Mouse (Mus musculus): ENCODE results near the gene Gm47985. TPM values are rescaled to one million over a fixed set of nuclear protein-coding genes. Genes with fewer than 3 reads are reported as not detected.
"Not testable (repeated sequence)": the region's sequence is repeated elsewhere in the genome, so short reads cannot be mapped to it uniquely, and the experiment has no call there.

The Gm47985 gene
- total RNA-seq, 2 experiments from 2014 or later: 0.16 TPM; not detected in 1

DNA sequence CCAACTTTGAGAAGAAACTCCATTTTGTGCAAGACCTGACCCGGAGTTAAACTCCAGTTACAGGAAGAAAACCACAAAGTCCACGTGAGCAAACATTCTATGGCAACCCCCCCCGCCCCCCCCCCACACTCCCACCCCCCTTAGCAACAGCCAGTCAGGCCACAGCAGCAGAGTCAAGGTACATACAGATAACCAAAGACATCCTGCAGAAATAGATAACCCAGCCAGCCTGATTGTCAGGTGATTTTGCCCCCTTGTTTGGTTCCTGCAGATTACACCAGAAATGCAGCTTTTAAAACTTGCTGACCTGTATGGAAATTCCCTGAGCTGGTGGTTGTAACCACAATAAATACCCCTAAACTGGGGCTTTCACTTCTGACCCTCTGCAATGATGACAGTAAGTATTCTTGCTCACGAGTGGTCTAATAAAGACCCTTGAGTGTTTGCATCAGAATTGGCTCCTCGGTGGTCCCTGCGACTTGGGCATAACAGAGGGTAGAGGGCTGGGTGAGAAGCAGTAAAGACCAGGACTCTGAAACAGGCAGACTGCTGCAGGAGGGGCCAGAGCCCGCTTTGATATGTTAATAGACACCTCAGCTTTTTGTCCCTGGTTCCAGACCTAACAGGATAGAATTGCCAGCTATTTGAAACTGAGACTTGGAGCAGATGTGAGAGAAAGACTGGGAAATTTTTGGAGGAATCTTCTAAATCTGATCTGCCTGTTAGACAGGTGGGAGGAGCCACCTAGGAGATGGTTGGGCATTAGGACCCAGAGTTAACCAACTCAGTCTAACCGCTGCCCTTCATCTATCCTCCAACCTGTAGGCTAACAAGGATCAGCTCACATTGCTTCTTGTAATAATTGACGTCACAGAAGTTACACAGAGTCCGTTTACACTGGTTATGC is 5.1 kb upstream of the Gm47985 start:
- DNase-seq: no peak

DNA sequence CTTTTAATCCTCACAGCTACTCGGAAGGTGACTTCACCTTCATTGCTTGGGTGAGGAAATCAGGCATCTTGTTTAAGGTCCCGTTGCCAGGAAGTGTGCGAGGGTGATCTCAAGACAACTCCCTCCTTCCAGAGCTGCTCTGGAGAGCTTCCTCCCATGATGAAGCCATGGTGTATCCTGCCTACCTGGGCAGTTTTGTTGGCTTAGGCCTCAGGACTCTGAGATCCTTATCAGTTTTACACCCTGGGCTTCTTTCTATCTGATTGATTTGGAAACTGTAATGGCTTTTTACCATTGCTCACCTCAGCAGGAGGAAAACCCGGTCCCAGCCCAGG is 4.4 kb upstream of the Gm47985 start:
- no peak for DNase-seq

- DNase-seq: no peak
Measured at GRCm38 (mm10) chr1:151178505-151179083, 3.7 kb upstream of the Gm47985 start.

- no peak for DNase-seq
Measured at GRCm38 (mm10) chr1:151180167-151180566, 2.2 kb upstream of the Gm47985 start.

- not testable (repeated sequence) for DNase-seq
Measured at GRCm38 (mm10) chr1:151186186-151186585, 3.8 kb downstream of the Gm47985 start.

GRCm38 (mm10) chr1:151186879-151187424 is 4.6 kb downstream of the Gm47985 start:
- DNase-seq: not testable (repeated sequence)

GRCm38 (mm10) chr1:151188469-151188868 is 6.1 kb downstream of the Gm47985 start:
- DNase-seq: no peak

- not testable (repeated sequence) for DNase-seq
Measured at GRCm38 (mm10) chr1:151192075-151192474, 9.7 kb downstream of the Gm47985 start, which contains the start of gene Gm8947. TSS of gene Gm8947 (plus strand) at chr1:151192376.

- DNase-seq: not testable (repeated sequence)
Measured at GRCm38 (mm10) chr1:151192739-151193138, 10.4 kb downstream of the Gm47985 start.

GRCm38 (mm10) chr1:151195986-151196385 is 13.6 kb downstream of the Gm47985 start:
- not testable (repeated sequence) for DNase-seq

DNA sequence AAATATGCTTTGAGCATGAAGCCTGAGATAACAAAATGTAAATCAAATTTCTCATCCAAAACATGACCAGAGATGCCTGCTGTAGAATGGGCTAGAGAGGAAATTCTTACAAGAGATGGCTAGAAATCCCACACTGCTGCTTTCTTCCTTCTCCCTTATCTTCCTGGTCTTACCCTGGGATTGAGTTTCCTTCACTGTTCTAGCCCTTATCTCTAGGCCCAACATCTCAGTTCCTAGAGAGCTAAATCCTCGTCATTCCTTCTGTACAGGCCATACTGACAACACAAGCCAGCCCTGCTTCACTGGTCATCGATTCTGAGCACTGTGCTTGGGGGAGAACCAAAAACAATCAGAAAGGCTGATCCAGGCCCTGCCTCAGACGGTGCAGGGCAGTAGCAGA is 14.4 kb downstream of the Gm47985 start:
- not testable (repeated sequence) for DNase-seq

DNA sequence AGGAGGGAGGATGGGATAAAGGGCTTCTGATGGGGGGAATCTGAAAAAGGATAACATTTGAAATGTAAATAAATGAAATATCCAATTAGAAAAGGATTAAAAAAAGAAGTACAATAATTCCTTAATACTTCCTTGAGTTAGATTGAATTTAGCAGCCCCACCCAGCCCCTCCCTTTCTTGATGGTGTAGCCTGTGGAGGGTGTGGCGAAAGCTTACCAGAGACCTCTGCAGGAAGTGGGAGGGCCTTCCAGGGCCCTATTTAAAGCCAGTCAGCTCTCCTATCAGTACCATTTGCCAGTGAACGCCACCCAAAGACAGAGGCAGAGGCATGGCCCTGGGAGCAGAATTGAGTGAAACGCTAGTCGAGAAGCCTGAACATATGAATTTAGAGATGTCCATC is 15.8 kb downstream of the Gm47985 start, which contains the start of gene Gm47995:
Gm47995 (plus strand) TSS at position 329 of the 400 bp plus-strand sequence.
- DNase-seq: not testable (repeated sequence)

DNA sequence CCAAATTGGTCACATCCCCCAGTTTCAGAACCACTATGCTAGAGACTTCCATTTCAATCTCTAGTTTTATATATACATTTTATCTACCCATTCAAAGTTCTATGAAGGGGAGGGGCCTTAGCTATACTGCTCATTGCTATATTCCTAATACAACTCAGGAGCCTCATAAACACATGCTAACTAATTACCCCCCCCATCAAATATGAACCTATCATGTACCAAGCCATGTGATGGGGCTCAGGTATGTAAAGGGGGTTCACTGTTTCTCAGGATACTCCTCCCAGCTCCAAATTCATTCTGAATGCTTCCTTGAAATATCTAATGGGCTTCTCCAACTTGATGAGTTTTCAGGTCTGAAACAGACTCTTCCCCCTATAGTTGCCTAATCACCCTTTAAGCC is 18.3 kb downstream of the Gm47985 start:
- not testable (repeated sequence) for DNase-seq

- DNase-seq: not testable (repeated sequence)
Measured at GRCm38 (mm10) chr1:151202771-151203170, 20.4 kb downstream of the Gm47985 start.

- DNase-seq: not testable (repeated sequence)
Measured at GRCm38 (mm10) chr1:151203818-151204217, 21.5 kb downstream of the Gm47985 start, which contains the start of gene 3110040M04Rik. TSS of gene 3110040M04Rik (plus strand) at chr1:151204121.

GRCm38 (mm10) chr1:151208493-151208892 is 26.2 kb downstream of the Gm47985 start:
- not testable (repeated sequence) for DNase-seq

DNA sequence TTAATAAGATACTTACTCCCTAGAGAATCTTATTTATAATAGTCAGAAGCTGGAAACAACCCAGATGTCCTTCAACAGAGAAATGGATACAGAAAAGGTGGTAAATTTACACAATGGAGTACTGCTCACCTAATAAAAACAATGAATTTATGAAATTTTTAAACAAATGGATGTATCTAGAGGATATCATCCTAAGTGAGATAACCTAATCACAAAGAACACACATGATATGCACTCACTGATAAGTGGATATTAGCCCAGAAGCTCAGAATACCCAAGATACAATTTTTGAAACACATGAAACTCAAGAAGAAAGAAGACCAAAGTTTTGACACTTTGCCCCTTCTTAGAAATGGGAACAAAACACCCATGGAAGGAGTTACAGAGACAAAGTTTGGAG is 26.6 kb downstream of the Gm47985 start:
- DNase-seq: not testable (repeated sequence)

- not testable (repeated sequence) for DNase-seq
Measured at GRCm38 (mm10) chr1:151209824-151210355, 27.6 kb downstream of the Gm47985 start, which contains the start of gene Gm47996. TSS of gene Gm47996 (plus strand) at chr1:151210131.

DNA sequence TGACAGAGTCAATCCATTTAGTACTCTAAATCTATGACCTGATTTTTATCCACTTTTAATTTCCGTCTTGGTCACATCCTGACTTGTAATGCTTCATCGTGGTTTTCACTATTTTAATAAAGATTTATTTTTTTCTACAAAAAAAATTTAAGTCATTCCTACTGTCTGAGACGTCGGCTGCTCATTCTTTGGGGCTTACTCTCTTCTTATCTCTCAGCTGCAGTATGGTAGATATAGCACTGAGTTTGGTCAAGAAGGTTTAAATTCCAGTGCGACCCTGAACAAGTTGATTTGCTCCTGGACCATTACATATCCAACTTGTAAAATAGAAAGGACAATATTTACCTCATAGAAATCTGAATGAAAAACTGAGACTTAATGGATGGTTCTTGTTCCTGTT is 29.3 kb downstream of the Gm47985 start:
- not testable (repeated sequence) for DNase-seq

GRCm38 (mm10) chr1:151214862-151215261 is 32.5 kb downstream of the Gm47985 start:
- DNase-seq: no peak

DNA sequence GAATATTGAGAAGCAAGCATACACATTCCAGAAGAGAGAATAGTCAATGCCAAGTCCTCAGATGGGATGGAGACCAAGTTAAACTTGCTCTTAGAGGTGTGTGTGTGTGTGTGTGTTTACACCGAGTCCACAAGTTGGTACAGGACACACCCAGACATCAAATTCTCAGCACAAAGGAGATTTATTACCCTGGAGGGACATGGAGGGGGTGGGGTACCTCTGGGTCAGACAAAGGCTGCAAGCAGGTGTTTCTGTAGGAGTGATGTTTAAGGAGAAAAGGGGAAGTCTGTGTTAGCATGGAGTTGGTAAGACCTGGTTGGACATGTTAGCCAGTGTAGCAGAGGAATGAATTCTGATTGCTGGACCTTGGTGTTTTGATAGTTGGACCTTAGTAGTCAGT is 33.6 kb downstream of the Gm47985 start:
- DNase-seq: no peak

DNA sequence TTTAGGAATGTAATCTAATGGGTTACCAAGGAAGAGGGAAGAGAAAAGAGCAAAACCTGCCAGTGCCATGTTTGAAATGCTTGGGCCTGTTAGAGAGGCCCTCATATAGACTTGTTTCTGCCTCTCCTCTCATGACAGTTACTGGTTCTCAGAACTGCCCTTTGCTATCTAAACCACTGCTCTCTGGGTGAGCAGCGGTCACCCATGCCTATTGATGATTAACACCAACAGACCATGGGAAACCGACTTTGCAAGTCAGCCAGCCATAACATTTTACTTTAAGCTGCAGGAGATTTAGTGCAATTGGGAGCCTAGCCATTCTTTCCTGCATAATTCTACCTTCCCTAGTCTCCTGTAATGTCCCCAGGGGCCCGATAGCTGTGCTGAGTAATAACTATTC is 34.1 kb downstream of the Gm47985 start:
- no peak for DNase-seq

DNA sequence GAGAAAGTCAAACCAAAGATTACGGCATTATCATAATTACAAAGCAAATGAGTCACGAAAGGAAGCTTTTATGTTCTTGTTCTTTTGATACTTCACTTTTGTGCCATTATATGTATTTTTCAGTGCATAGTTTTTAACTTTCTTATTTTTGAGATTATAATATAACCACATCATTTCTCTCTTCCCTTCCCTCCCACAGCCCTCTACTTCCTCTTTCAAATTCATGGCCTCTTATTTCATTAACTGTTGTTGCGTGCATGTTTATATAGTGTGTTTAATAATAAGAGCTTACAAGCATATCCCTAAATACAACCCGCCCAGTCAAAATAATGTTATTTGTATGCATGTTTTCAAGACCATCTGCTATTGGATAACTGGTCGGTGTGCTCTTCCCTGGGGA is 36.7 kb downstream of the Gm47985 start:
- DNase-seq: no peak

Measured in gastrocnemius, postnatal 10 days (tissue).